Mouse (Mus musculus) cerebellum, adult (tissue): ENCODE measurements around the gene Ppm1n.
A peak's percentile ranks its signal among the peaks of the same experiment; 100 is the strongest.

Experiments
- ATAC-seq: cut with Nextera tagmentation; 2 replicates; pipeline ENCODE4 v1.9.2; 2017; ENCODE audit warnings: mild to moderate bottlenecking, moderate library complexity, mixed read lengths; ENCODE audit not compliant: insufficient number of reproducible peaks, low FRiP score, low TSS enrichment

The Ppm1n gene

DNA sequence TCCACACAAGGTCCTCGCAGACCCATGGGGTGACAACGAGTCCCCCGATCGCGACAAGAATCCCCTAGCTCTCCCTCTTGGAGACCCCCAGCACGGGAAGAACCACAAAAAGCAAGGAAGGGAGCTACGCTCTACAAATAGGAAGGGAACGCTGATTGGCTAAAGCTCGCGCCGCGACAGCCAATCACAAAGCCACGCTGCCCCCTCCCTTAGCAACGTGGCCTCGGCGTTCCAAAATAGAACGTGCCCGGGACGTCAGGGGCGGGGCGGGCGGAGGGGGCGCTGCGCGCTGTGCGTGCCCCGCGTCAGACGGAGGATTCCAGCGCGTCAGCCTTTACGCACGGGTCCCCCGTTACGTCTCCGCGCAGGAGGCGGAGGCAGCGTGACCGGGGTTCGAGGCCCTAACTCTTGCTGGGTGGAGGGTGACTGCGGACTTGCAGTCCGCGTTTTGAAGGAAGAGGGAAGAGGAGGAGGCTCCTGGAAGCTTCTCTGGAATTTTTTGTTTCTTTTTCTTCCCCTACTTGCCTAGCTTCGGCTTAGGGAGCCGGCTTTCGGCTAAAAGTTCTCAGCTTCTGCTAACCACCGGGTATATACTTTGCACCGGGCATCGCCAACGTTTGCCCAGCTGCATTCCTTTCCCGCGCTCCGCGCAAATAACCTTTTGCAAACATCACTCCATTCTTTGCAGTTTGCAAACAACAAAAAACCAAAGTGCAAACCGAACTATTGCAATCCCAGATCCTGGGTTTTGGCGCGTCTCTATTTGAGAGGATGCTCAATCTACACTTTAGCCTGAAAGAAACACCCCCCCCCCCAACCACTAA, 28.8 kb upstream of the Ppm1n start:
- peak; percentile 80 for ATAC-seq

DNA sequence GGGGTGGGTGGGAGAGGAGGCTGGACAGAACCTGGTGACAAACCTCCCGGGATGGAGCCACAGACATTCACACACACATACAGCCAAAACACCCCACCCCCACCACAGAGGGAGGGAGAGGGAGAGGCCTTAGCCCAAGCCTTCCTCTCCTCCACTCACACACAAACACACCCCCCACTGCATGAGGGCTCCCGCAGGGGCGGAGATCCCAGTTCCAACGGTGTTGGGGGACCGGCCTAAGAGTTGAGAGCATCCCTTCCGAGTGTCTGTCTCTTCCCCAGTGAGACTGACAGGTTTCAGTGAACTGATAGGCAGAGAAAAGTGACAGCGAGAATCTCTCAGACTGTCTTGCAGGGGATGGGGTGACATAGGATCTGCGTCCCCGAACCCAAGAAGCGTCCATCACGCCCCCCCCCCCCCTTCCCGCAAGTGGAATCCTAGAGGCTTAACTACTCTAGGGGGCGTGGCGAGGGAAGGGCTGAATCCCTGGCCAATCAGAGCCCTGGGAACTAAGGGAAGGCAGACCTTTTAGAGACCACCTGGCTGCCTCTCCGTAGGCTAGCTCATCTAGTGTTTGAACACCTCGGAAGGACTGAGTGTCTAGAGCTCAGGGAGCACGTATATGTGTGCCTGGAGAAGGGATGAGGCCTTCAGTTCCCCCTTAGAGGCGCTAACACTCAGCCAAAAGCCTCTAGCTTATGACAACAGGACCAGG, 28.0 kb upstream of the Ppm1n start:
- peak; percentile 42; the same call in 1 of the 2 replicates for ATAC-seq

DNA sequence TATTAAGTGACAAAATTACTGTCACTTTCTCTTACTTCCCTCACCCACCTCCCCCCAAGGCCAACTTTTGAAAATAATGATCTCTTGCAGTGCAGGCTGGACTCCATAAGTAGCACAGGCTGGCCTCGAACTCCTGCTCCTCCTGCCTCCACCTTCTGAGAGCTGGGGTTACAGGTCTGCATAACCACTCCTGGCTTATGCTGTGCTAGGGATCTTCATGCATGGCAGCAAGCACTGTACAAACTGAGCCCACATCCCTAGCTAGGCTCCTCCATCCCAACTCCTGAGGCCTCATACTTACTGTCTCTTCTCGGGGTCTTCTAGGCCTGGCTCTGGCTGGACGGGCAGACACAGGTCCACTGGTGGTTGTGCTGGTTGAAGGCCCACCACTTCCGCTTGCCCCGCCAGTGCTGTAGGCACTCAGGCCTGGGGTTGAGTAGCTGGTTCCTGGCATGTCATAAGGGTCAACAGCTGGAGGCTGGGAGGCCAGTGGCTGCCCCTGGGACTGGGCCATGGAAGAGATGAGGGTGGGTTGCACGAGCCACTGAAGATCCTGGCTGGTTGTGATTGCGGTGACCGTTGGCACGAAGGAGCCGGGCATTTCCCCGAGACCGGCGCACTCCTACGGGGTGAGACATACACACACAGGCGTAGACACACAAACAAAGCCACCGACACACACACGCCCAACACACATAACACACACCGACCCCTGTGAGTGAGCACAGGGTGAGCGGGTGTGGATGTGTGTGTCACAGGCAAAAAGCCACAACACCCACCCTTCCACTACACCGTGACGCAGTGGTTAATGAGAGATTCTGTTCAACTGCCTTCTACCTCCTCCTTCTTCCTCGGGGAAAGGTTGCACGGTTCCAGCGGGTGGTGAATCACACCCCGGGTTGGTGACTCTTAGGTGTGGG, 27.2 kb upstream of the Ppm1n start:
- no peak for ATAC-seq

DNA sequence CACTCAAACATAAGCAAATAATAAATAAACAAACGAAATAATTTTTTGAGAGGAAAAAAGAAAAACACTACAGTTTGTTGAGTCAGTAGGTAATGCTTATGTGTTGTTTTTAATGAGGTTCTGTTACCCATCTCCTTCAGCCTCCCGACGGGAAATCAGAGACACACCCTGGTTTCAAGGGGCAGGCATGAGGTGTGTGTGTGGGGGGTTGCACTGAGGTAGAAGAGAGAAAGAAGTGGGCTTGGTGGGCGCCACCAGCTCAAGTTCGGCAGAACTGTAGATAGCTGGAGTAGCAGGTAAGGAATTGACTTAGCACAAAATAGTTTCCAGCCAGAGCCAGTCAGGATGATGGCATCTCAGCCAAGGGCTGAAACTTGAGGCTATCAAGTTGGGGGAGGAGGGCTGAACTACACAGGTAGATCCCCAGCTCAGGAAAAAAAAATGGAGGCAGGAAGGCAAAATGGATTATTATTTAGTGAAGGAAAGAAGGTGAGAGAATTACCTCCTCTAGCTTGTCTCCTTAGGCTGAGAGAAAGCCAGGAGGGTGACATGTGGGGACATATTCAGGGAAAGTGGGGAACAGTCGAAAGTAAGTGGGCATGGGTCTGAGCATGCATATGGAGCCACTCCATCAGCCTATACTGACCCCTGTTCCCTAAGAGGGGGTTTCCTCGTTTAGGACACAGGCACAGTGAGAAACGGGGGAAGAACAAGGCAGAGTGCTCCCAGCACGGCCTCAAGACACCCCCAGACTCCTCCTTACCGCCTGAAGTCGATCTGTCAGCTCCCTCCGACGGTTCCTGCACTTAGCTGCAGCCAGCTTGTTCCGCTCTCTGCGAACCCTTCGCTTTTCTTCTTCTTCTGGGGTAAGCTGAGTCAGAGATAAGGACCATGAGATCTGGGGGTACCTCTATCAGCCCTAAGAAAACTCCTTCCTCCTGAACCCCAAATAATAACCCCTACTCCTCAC, 26.2 kb upstream of the Ppm1n start:
- no peak for ATAC-seq

DNA sequence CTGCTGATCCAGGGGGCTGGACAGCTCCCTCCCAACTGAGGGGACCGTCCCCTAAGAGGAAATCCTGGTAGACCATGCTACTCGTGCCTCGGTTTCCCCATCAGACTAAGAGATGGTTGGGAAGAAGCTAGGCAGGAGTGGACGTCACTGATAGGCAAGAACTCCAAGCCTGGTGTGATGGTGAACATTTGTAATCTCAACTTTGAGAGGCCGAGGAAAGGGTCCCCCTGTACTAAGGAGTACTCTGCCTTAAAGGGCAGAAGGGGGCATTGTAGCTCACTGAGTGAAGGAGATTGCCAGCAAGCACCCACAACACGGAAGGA, 25.5 kb upstream of the Ppm1n start:
- ATAC-seq: no peak

DNA sequence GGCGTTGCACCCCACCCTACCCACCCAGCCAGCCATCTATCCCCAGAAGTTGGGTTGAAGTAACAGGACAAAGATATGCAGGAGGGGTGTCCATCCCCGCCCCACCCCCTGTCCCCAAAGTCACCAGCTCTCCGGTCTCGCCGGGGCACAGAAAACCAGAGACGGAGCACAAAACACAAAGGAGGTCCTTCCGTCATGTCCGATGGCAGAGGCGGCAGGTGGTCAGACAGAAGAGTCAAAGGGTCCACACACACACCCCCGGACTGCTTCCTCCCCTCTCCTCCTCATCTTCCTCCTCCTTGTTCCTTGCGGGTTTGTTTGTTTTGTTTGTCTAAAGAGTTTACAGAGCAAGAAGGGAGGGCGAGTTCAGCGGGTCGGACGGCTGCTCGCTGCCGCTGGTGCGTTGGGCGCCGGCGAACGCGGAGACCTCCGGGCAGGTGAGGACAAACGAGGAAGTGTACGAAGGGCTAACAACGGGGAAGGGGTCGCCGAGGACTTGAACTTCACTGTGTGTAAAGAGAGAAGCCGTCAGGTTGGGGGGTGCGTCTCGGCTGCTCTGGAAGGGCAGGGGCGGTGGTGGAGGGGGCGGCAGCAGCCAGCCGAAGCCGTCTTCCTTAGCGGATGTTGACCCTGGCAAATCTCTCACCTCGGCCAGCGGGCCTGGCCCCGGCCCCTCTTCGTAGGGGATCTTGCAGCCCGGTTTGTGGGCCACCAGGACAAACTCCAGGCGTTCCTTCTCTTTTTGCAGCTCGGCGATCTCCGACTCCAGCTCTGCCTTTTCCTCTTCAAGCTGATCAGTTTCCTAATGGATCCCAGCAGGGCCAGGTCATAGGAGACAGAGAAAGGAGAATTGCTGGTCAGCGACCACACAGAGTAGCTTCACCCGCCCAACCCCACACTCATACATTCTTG, 24.9 kb upstream of the Ppm1n start:
- no peak for ATAC-seq

DNA sequence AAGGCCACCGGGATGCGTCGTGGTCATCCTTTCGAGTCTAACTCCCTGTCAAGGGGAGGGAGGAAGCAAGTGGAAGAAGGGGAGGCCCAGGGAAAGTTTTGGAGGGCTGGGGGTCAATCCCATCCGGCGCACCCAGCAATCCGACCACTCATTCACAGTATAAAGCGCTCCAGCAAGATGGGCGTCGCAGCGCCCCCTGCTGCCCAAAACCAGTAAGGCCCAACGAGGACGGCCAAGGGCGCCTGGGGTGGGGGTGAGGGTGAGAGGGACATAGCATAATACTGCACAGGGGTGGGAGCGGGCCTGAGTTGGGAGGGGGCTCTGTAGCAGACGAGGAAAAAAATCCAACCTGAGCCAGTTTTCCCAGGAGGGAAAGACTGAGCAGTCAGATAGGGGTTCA, 23.9 kb upstream of the Ppm1n start:
- no peak for ATAC-seq

DNA sequence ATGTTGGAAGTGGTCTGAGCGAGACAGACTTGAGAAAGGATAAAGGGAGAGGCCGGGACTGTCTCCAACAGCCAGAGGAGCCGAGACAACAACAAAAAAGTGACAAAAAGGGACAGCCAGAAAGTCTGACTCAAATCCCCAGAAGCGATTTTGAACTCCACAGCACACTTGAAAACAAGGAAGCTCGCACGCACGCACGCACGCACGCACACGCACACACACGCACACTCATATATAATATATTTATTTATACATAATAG, 23.1 kb upstream of the Ppm1n start:
- ATAC-seq: no peak

DNA sequence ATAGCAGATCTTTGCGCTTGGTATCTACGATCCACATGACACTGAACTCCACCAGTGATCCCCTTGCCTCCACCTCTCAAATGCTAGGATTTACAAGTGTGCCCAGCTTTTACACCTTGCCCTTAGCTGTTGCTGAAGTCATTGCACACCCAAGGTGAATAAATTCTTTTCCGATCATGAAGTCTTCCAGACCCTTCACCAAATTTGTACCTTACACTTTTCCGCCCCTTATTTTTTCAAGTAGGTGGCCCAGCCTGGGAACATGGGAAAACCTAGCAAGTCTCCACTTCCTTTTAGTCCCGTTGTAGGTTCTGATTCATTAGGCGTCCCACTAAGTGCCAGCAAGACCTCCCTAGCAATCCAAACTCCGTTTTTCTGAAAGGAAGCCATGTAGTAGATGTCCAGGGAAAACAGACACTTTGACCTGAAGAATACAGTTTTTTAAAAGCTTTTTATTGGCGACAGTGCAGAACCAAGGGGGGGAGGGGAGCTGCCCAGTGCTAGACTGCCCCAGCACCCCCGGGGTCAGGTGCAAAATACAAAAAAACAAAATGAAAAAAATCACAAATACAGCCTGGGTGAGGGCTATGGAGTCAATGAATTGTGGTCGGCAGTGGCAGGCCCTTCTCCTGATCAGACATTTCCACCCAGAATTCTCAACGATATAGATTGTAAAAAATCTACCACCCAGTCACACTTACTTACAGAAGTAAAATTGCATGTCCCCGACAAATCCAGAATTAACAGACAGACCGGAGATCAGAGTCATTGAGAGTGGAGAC, 22.6 kb upstream of the Ppm1n start:
- ATAC-seq: no peak

DNA sequence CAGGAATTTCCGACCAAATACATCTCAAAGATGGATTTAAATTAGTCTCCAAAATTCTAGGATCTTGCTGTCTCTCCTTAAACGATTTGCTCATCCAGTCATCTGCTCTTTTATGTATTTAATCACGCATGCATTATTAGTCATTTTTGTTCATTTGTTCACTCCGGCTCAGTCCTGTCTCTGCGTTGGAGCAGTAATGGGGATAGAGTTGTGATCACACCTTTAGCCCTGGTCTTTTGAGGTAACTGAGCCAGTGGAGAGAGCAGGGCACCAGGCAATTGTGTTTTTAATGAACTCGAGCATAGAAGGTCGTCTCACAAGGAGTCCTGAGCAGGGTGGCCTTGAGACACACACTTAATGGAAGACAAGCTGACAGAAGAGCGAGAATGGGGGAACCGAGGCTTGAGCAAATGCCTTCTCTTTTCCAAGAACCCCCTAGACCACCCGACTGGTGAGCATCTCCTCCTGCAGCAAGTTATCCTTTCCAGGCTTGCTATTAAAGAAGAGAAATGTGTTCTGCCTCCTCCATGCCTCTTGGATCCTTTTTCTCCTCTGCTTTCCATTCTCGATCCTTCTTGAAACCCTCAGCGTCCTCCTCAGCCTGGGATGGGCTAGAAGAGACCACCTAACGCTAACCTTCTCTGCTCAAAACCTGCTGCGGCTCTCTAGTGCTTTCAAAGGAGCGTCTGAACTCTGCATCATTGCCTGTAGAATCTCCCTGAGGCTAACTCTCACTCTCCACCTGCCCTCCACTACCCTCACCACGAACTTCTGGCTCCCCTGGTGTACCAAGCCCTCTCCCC, 21.8 kb upstream of the Ppm1n start:
- ATAC-seq: no peak

DNA sequence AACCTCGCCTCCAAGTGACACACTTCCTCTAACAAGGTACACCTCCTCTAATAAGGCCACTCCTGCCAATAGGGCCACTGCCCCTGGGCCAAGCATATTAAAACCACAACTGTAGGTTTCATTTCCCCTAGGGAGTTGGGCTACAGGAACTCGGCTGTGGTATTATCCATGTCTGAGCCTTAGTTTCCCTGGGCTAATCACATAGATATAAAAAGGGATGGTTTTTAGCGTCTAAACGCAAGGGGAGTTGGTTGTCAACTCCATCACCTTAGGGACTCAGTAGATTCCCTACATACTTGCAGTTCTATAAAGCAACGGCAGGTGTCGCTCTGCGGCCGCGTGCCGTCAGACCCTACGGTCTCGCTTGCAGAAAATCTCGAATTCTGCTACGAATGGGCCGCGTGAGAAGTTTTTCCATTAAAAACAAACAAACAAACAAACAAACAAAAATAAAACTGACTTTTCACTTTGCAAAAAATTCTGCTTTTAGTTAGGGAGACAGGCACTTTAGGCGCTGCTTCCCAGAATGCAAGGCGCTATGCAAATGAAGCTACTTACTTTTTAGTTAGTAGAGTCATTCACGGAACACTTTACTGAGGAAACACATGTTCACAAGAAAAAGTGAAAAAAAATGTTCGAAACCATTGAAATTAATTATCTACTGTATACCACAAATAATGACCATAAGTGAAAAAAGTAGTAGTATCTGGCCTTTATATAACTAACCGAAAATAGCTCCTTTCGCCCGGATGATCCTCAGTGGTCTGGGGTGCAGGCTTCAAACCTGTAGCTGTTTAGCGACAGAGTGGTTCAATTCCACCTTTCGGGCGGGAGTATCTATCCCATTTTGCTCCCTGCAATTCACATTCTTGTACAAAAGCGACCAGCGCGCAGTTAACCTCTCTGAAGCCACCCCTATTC, 20.9 kb upstream of the Ppm1n start:
- peak; percentile 77; the same call in 1 of the 2 replicates for ATAC-seq

DNA sequence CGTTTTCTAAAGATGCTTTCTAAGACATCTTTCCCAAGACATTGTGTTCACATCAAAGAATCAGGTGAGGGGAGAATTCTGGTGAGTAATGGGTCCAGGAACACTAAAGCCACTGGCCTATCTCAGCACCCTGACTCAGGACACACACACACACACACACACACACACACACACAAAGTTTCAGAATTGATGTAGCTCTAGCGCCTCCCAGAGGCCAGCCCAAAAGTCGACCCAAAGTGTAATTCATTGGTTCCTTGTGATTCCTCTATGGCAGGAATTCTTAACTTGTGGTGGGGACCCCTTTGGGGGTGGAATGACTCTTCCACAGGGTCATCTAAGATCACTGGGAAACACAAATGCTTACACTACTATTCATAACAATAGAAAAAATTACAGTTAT, 19.3 kb upstream of the Ppm1n start:
- no peak for ATAC-seq

DNA sequence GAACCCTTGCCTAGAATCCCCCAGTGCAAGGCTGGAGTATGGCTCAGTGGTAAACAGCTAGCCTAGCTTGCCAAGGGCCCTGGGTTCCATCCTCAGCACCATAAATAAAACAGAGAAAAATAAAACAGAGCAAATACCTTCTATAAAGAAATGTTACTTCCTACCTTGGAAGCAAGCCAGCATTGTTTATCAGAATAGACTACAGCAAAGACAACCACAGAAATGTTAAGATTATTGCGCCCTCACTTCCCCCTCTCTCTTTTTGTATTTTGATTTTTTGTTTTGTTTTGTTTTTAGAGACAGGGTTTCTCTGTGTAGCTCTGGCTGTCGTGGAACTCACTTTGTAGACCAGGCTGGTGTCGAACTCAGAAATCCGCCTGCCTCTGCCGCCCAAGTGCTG, 17.9 kb upstream of the Ppm1n start:
- ATAC-seq: no peak

DNA sequence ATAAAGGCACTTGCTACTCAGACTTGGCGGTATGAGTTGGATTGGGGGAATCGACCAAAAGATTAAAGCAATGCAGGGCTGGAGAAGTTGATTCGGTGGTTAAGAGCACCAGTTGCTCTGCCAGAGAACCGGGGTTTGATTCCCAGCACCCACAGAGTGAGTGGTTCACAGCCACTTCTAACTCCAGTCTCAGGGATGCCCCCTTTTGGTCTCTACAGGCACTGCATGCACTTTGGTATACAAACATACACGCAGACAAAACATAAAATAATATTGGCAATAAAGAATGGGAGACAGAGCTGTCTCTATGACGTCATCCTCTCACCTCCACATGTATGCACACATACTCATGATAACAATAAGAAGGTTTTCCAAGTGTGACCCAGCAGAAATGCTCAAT, 17.2 kb upstream of the Ppm1n start:
- ATAC-seq: no peak

DNA sequence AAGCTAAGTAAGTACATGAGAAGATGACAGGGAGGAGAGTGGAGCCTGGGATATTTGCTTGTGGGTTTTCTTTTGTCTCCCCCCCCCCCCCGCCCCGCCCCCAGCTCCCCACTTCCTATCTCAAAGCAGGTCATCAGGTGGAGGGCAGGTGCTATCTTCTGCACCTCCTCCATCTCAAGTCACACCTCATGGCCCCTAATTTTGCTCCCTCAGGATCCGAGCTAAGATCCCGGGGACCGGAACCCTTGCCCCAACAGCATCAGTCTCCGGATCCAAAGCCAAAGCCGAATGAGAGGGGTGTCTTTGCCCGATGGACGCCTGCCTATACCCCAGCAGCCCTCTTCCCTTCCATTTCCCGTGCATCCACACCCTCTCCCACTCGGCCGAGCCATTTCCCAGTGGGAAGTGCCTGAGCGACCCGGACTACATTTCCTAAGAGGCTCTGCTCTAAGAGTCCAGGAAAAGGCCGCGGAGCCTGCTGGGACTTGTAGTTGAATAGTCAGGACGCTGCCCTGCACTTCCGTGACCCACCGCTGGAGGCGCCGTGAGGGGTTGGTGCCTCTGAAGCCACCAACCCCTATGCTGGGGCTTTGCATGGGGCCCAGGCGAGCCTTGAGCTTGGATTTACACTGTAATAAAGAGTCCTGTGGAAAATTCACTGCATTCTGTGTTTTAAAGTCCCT, 15.8 kb upstream of the Ppm1n start:
- peak; percentile 86 for ATAC-seq
